Mouse (Mus musculus) liver, postnatal 0 days (tissue): ENCODE data around the gene Orc1.

Experiments used
- CTCF ChIP-seq: sonication (generic); IDR thresholded peaks from 2 replicates; pipeline ENCODE4 v1.5.1; 2016; ENCODE audit warnings: antibody characterized with exemption, low read depth
- EP300 ChIP-seq: IDR thresholded peaks from 2 replicates; pipeline ENCODE4 v1.6.1; 2016; ENCODE audit warnings: antibody characterized with exemption, low read depth, mild to moderate bottlenecking

GRCm38 (mm10) chr4:108618586-108618985, 39.4 kb downstream of the Orc1 start:
- no peak for TF ChIP-seq CTCF
- TF ChIP-seq EP300, result no peak
